In the genomic region with DNA sequence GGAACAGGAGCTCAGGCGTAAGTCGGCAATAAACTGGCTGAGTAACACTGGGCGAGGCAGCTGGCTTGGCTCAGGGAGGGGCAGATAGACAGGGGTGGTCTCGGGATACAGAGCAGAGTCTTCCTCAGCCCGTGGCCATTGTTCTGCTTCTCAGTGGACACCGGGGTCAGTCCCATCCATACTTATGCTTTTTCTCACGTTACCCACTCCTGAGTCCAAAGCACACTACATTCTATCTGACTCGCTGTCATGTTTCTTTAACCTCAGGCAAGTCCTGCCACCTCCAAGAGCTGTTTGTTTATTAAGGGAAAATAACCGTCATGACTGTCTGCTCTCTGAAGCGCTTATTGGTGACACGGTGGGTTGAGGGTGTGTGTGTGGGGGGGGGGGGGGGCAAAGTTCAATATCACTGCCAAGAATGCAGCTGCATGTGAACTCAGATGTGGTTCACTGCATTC, we compare ENCODE assay signal across 10 mouse cellular contexts. TPM values are rescaled to one million over a fixed set of nuclear protein-coding genes. Genes with fewer than 3 reads are reported as not detected.
A peak's percentile ranks its signal among the peaks of the same experiment; 100 is the strongest.
DNase-seq lines count a peak whose midpoint lies in the region; ATAC-seq and TF ChIP-seq lines count a peak whose summit lies in the region.
"Had no signal": no experiment of that assay in that cellular context is flagged by ENCODE, and none has a peak within 500 bp of the region (broad histone marks: within the 10 kb centered on the region; RNA-seq: fewer than 3 reads in every experiment).

No protein-coding gene starts in this region.

- H3K9ac ChIP-seq in kidney, embryonic 14.5 days (ENCODE audit: low read depth, low read length): no peak overlapping the region
- H3K9ac ChIP-seq in liver, postnatal 0 days (replicated peaks): no peak overlapping the region
- no peak overlapping the region for H3K9ac ChIP-seq in hindbrain, embryonic 11.5 days (ENCODE audit: low read depth, low read length)
- H3K9ac ChIP-seq: embryonic facial prominence, embryonic 15.5 days had no signal

- H3K36me3 ChIP-seq in kidney, embryonic 14.5 days (ENCODE audit: control insufficient read depth, insufficient read depth, low read length): no peaks in the 10 kb centered on the region
- no peaks in the 10 kb centered on the region for H3K36me3 ChIP-seq in liver, postnatal 0 days (replicated peaks; ENCODE audit: insufficient read depth, low read length)
- H3K36me3 ChIP-seq in hindbrain, embryonic 11.5 days (ENCODE audit: control insufficient read depth, insufficient read depth, low read length): no peaks in the 10 kb centered on the region
- H3K36me3 ChIP-seq: embryonic facial prominence, embryonic 15.5 days had no signal

- no peak for TF ChIP-seq CTCF in liver, postnatal 0 days (IDR thresholded peaks at IDR 0.05; ENCODE audit: low read depth)

- no peaks in the 10 kb centered on the region for H3K27me3 ChIP-seq in kidney, embryonic 14.5 days (ENCODE audit: control insufficient read depth, insufficient read depth, low read length)
- H3K27me3 ChIP-seq in liver, postnatal 0 days (ENCODE audit: insufficient read depth, low read length): no peaks in the 10 kb centered on the region
- H3K27me3 ChIP-seq in hindbrain, embryonic 11.5 days (ENCODE audit: control insufficient read depth, insufficient read depth, low read length): no peaks in the 10 kb centered on the region
- H3K27me3 ChIP-seq: embryonic facial prominence, embryonic 15.5 days had no signal

- peak overlapping the region; percentile 72 for H3K27ac ChIP-seq in kidney, embryonic 14.5 days (ENCODE audit: low read depth, low read length)
- H3K27ac ChIP-seq in liver, postnatal 0 days (ENCODE audit: low read depth): peak overlapping the region; percentile 74
- no peak overlapping the region for H3K27ac ChIP-seq in hindbrain, embryonic 11.5 days (ENCODE audit: low read depth, low read length)
- H3K27ac ChIP-seq: embryonic facial prominence, embryonic 15.5 days had no signal

- no peak for TF ChIP-seq EP300 in liver, postnatal 0 days (IDR thresholded peaks at IDR 0.05; ENCODE audit: low read depth)

- H3K4me3 ChIP-seq in kidney, embryonic 14.5 days (ENCODE audit: low read length): no peak overlapping the region
- H3K4me3 ChIP-seq in liver, postnatal 0 days (ENCODE audit: low read depth, low read length): 0 out of 2 replicates have a peak overlapping the region, but pooled peaks have one; percentile 7
- H3K4me3 ChIP-seq in hindbrain, embryonic 11.5 days (ENCODE audit: low read depth, low read length): no peak overlapping the region
- H3K4me3 ChIP-seq: embryonic facial prominence, embryonic 15.5 days had no signal

- DNase-seq in 3134 (ENCODE audit: extremely low read depth, insufficient read length, low spot score): peak; percentile 63
- DNase-seq in 3T3-L1 (ENCODE audit: low read depth, low spot score): peak; percentile 77
- peak; percentile 67 for DNase-seq in liver, postnatal 0 days
- DNase-seq in spleen, postnatal 14 days (ENCODE audit: low spot score in 2 of 2): no peak
- DNase-seq in thymus, postnatal 14 days: no peak
- DNase-seq in hindbrain, embryonic 11.5 days (ENCODE audit: low spot score): no peak
- DNase-seq: cerebellum, postnatal 25 days; lung, adult 18-20 months had no signal

- H3K4me1 ChIP-seq in kidney, embryonic 14.5 days (ENCODE audit: control insufficient read depth, insufficient read depth, low read length): peaks cover 14% of the 10 kb centered on the region; the same call in 1 of the 2 replicates
- no peaks in the 10 kb centered on the region for H3K4me1 ChIP-seq in liver, postnatal 0 days (ENCODE audit: insufficient read depth)
- no peaks in the 10 kb centered on the region for H3K4me1 ChIP-seq in hindbrain, embryonic 11.5 days (replicated peaks; ENCODE audit: control insufficient read depth, insufficient read depth, low read length)
- H3K4me1 ChIP-seq: embryonic facial prominence, embryonic 15.5 days had no signal

- ATAC-seq in kidney, embryonic 14.5 days (ENCODE audit: low FRiP score, low TSS enrichment): peak; percentile 87
- ATAC-seq in liver, postnatal 0 days: peak; percentile 99
- no peak for ATAC-seq in hindbrain, embryonic 11.5 days (ENCODE audit: low FRiP score)

- peak overlapping the region; percentile 27 for H3K4me2 ChIP-seq in kidney, embryonic 14.5 days (replicated peaks; ENCODE audit: low read depth, low read length)
- peak overlapping the region; percentile 50 for H3K4me2 ChIP-seq in liver, postnatal 0 days (ENCODE audit: low read depth, low read length)
- H3K4me2 ChIP-seq in hindbrain, embryonic 11.5 days (replicated peaks; ENCODE audit: low read depth, low read length): no peak overlapping the region
- H3K4me2 ChIP-seq: embryonic facial prominence, embryonic 15.5 days had no signal

- no peaks in the 10 kb centered on the region for H3K9me3 ChIP-seq in kidney, embryonic 14.5 days (ENCODE audit: control insufficient read depth, low read length)
- H3K9me3 ChIP-seq in liver, postnatal 0 days (ENCODE audit: low read length): no peaks in the 10 kb centered on the region
- H3K9me3 ChIP-seq in hindbrain, embryonic 11.5 days (ENCODE audit: control insufficient read depth, low read length): no peaks in the 10 kb centered on the region
- H3K9me3 ChIP-seq: embryonic facial prominence, embryonic 15.5 days had no signal

- WGBS in kidney, embryonic 14.5 days: 11% methylated on average over 11 of the region's 11 CpGs
- WGBS in liver, postnatal 0 days (ENCODE audit: insufficient replicate concordance): 46% methylated on average over 11 of the region's 11 CpGs
- WGBS in hindbrain, embryonic 11.5 days: 60% methylated on average over 11 of the region's 11 CpGs

RNA-seq across cellular contexts. Expression of a gene that starts 8.2 kb away (rescaled TPM):
- polyA plus RNA-seq in kidney, embryonic 14.5 days (2014; fragmentation: Nextera tagmentation; extraction: Ambion mirVana): 48.1 and 79.3 TPM in 2 replicates
- polyA plus RNA-seq in liver, postnatal 0 days (2015; fragmentation: Nextera tagmentation; extraction: Ambion mirVana): 7.4 and 9.8 TPM in 2 replicates
- 25.9 and 31.5 TPM in 2 replicates for polyA plus RNA-seq in hindbrain, embryonic 11.5 days (2014; fragmentation: Nextera tagmentation; extraction: Ambion mirVana)

Comparison
In these comparisons a context has a peak if more than half of its experiments do, and no peak if none do; other contexts are left out.
1. DNase-seq: peak in 3134 (single experiment), 3T3-L1 (single experiment) and liver, postnatal 0 days (single experiment); none in spleen, postnatal 14 days (0 of 2), thymus, postnatal 14 days (single experiment) and hindbrain, embryonic 11.5 days (single experiment).